Mouse (Mus musculus) liver, adult 2 months (tissue): Measurements from ENCODE around the gene Nelfcd.

Source experiments
- CTCF ChIP-seq: fragments of 200-500 bp; IDR thresholded peaks from 2 replicates; pipeline ENCODE4 v1.5.1; 2011; ENCODE audit warnings: low read depth, low read length, control low read depth
- POLR2A ChIP-seq: fragments of 200-500 bp; IDR thresholded peaks from 2 replicates; pipeline ENCODE4 v1.6.1; 2011; ENCODE audit warnings: low read length, control low read depth; ENCODE audit not compliant: insufficient read depth; ENCODE audit errors: extremely low read depth

- TF ChIP-seq CTCF (no peak), POLR2A (no peak)
Measured at GRCm38 (mm10) chr2:174400396-174400795, 15.2 kb upstream of the Nelfcd start.
